Mouse (Mus musculus) neural tube, embryonic 14.5 days (tissue): Measurements from ENCODE around the gene Gcgr. TPM values are rescaled to one million over a fixed set of nuclear protein-coding genes. Genes with fewer than 3 reads are reported as not detected.
A peak's percentile ranks its signal among the peaks of the same experiment; 100 is the strongest.
"Not testable (repeated sequence)": the region's sequence is repeated elsewhere in the genome, so short reads cannot be mapped to it uniquely, and the experiment has no call there.

Experiments used
- ATAC-seq: fragments of 200-750 bp; cut with Nextera tagmentation; 2 replicates; pipeline ENCODE4 v1.8.0; 2017; ENCODE audit warnings: low read depth, mild to moderate bottlenecking, moderate TSS enrichment, moderate library complexity
- H3K27ac ChIP-seq: fragments of 300-500 bp; sonication (generic); 2 replicates; pipeline ENCODE4 v1.5.1; 2014; ENCODE audit warnings: low read depth, mild to moderate bottlenecking, control low read depth, low read length, moderate library complexity, mixed read lengths
- H3K27me3 ChIP-seq: fragments of 300-500 bp; sonication (generic); 2 replicates; pipeline ENCODE4 v1.6.1; 2014; ENCODE audit warnings: low read length; ENCODE audit not compliant: control insufficient read depth, insufficient read depth
- H3K36me3 ChIP-seq: fragments of 300-500 bp; sonication (generic); 2 replicates; pipeline ENCODE4 v1.6.1; 2014; ENCODE audit warnings: low read length, mixed read lengths; ENCODE audit not compliant: control insufficient read depth, insufficient read depth
- H3K4me1 ChIP-seq: fragments of 300-500 bp; sonication (generic); 2 replicates; pipeline ENCODE4 v1.6.1; 2014; ENCODE audit warnings: low read length; ENCODE audit not compliant: control insufficient read depth, insufficient read depth
- H3K4me2 ChIP-seq: fragments of 300-500 bp; sonication (generic); 2 replicates; pipeline ENCODE4 v1.6.1; 2014; ENCODE audit warnings: mild to moderate bottlenecking, low read depth, low read length, control low read depth
- H3K4me3 ChIP-seq: fragments of 300-500 bp; sonication (generic); 2 replicates; pipeline ENCODE4 v1.5.1; 2014; ENCODE audit warnings: low read depth, low read length, control low read depth, mixed read lengths
- H3K9ac ChIP-seq: fragments of 300-500 bp; sonication (generic); replicated peaks from 2 replicates; pipeline ENCODE4 v1.6.1; 2014; ENCODE audit warnings: low read depth, mild to moderate bottlenecking, control low read depth, low read length, mixed read lengths
- H3K9me3 ChIP-seq: fragments of 300-500 bp; sonication (generic); 2 replicates; pipeline ENCODE4 v1.6.1; 2016; ENCODE audit warnings: low read length; ENCODE audit not compliant: control insufficient read depth
- WGBS: fragments of 180-500 bp; shearing (Covaris S2); extraction: QIAGEN DNeasy Blood & Tissue Kit; methylation state at CpG from one replicate; pipeline ENCODE4 v1.1.7; 2014; 5-methylcytosine and 5-hydroxymethylcytosine counted together
- polyA plus RNA-seq: library from polyadenylated mRNA; unstranded; fragments of >200 nt; fragmentation: Nextera tagmentation; extraction: Ambion mirVana; gene quantifications from 2 replicates; pipeline ENCODE4 v1.2.1, GENCODE M21; 2014

Gene Gcgr
- polyA plus RNA-seq, 1 experiment from 2014 or later: 0.19 TPM

DNA sequence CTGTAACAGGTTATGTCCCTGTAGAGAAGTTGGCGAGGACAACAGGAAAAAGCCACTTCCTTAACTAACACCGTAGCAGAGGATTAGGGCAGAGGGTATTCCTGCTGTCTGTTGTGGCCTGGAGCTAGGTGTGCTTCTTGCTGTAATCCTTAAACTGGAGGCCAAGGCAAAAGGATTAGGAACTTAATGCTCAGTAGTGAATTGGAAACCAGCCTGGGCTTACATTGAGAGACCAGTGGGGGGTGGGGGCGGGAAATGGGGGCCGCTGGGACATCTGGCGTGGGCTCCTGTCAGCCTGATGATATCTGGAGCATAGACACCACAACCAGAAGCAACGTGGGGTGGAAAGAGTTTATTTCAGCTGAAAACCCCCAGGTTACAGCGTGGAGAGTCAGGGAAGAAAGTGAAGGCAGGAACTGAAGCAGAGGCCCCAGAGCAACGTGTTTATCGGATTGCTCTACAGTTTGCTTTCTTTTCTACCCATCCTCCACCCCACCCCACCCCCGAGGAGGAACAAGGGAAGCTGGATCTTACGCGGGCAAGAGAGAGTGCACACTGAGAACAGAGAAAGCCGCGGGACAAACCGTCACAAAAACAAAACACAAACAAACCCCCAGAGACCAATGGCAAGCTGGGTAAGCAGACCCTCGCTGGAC, 20.0 kb upstream of the Gcgr start:
- H3K4me3 ChIP-seq: no peak overlapping the region

DNA sequence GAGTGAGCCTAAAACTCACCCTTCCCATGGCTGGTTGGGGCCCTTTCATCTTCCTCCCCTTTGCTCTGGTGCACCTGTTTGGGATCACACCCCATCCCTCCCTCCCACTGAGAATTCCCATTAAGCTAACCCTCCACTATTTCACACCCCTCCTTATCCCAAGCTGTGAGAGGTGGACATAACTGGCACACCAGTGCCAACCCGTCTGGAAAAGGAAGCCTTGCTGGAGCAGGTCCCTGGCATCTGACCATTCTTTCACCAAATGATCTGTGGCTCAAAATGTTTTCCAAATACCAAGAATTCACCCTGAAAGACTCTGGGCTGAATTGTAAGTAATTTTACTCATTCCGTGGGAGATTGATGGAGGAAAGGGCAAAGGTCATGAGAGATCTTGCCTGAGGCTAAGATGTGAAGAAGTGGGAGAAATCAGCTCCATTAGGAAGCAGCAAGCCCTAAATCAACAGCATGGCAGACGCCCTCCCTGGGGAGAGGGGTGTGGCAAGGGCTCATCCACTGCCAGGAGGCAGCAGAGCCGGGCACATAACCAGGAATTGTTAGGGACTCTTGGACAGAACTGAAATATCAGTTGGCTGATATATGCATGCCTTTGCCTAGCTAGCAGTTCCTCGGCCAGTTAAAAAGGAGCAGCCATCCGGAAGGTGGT, 17.6 kb upstream of the Gcgr start:
- H3K4me2 ChIP-seq: no peak overlapping the region
- H3K9ac ChIP-seq: no peak overlapping the region
- peaks cover 4% of the 10 kb centered on the region; the same call in 1 of the 2 replicates for H3K4me1 ChIP-seq
- H3K36me3 ChIP-seq: no peaks in the 10 kb centered on the region
- 24% methylated on average over 6 of the region's 6 CpGs for WGBS
- H3K4me3 ChIP-seq: no peak overlapping the region
- H3K9me3 ChIP-seq: no peaks in the 10 kb centered on the region
- ATAC-seq: no peak
- H3K27me3 ChIP-seq: no peaks in the 10 kb centered on the region
- H3K27ac ChIP-seq: no peak overlapping the region

More for the DNA sequence above, 20.0 kb upstream of the Gcgr start:
- H3K36me3 ChIP-seq: no peaks in the 10 kb centered on the region
- no peak overlapping the region for H3K9ac ChIP-seq
- no peaks in the 10 kb centered on the region for H3K9me3 ChIP-seq
- no peak for ATAC-seq
- H3K4me1 ChIP-seq: peaks cover 4% of the 10 kb centered on the region; the same call in 1 of the 2 replicates
- WGBS: 13% methylated on average over 16 of the region's 16 CpGs
- no peaks in the 10 kb centered on the region for H3K27me3 ChIP-seq
- H3K27ac ChIP-seq: no peak overlapping the region
- peak overlapping the region; percentile 24; the same call in 1 of the 2 replicates for H3K4me2 ChIP-seq

DNA sequence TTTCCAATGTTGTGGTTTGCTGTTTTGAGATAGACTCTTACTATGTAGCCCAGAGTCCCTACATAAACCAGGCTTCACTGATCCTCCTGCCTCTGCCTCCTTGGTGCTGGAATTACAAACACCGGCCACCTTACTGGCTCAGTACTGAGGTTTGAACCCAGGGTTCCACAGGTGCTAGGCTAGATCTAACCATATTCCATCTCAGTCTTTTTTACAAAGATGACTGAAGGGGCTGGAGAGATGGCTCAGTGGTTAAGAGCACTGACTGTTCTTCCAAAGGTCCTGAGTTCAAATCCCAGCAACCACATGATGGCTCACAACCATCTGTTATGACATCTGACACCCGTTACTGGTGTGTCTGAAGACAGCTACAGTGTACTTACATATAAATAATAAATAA, 16.2 kb upstream of the Gcgr start:
- not testable (repeated sequence) for H3K9ac ChIP-seq, H3K36me3 ChIP-seq, H3K27ac ChIP-seq, ATAC-seq, H3K4me2 ChIP-seq, H3K9me3 ChIP-seq, H3K4me3 ChIP-seq, H3K27me3 ChIP-seq, H3K4me1 ChIP-seq
- 93% methylated on average over 2 of the region's 2 CpGs for WGBS

DNA sequence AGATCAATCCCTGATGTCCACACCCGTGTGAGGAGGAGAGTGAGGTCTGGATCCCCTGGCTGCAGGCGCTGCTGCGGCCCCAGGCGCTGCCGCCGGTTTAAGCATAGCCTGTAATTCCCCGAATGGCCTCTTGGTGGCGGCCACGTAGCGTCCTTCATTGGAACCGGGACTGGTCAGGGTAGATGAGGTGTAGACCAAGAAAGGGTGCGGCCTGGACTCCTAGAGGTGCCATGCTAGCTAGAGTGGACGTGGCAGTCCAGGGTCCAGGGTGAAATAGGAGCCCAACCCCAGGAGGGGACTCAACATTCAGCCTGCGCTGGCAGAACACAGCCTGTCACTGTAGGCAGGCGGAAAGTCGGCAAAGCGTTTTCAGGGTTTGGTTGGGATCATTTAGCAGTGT, 14.9 kb upstream of the Gcgr start:
- H3K4me2 ChIP-seq: no peak overlapping the region
- H3K4me1 ChIP-seq: peaks cover 2% of the 10 kb centered on the region; the same call in 1 of the 2 replicates
- no peak overlapping the region for H3K9ac ChIP-seq
- no peak overlapping the region for H3K4me3 ChIP-seq
- no peaks in the 10 kb centered on the region for H3K36me3 ChIP-seq
- peak; percentile 66 for ATAC-seq
- WGBS: 18% methylated on average over 17 of the region's 17 CpGs
- H3K27ac ChIP-seq: no peak overlapping the region
- H3K9me3 ChIP-seq: no peaks in the 10 kb centered on the region
- H3K27me3 ChIP-seq: no peaks in the 10 kb centered on the region

DNA sequence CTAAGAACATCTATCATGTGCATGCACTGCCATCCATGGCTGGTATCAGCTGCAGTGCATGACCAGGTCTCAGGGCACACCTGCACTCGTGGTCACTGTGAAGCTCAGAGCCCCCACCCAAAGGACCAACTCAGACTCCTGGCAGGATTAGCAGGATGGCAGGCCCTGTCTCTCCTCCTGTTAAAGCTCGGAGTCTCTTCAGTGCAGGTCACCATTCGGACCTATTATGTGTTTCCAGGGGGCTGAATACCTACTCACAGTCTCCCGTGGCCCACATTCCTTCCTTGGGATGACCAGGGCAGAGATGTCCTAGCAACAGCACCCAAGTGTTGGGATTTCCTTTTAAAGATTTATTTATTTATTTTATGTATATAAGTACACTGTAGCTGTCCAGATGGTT, 13.4 kb upstream of the Gcgr start:
- Histone ChIP-seq H3K27ac (no peak overlapping the region), H3K9me3 (no peaks in the 10 kb centered on the region), H3K27me3 (no peaks in the 10 kb centered on the region), H3K9ac (no peak overlapping the region), H3K4me3 (no peak overlapping the region), H3K36me3 (no peaks in the 10 kb centered on the region), H3K4me1 (no peaks in the 10 kb centered on the region), H3K4me2 (no peak overlapping the region)
- 79% methylated on average over 4 of the region's 4 CpGs for WGBS
- no peak for ATAC-seq

DNA sequence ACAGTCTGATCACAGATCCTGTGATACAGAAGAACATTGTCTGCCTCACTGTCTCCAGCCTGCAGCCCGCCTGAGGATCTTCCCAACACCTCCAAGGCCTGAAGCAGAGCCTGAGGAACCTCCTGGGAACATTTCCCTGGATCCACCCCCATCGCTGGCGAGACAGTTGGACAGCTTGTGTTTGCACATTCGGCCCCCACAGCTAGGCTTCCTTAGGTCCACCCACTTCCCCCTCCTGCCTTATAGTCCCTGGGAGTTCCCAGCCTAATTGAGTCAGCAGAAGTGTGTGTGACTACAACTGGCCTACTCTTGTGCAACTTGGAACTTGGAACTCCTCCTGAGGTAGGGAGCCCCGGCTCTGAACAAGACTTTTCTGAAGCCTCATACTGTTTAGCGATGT, 12.5 kb upstream of the Gcgr start:
- no peaks in the 10 kb centered on the region for H3K4me1 ChIP-seq

DNA sequence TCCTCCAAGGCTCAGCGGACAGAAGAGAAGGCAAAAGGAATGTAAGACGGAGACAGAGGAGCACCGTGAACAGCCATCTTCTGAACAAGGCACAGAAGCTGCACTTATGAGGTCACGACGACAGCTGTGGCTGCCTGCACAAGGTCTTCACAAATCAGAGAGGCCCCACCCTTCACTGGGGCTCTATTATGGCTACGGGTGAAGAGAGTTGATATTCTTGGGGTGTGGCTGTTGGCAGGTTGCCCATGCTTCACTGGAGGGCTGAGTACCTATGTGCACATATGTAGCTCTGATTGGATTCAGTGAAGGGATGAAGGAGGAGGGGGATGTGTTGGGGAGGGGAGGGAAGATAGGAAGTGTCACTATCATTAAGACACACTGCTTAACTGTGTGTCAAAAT, 11.9 kb upstream of the Gcgr start:
- no peaks in the 10 kb centered on the region for H3K27me3 ChIP-seq
- no peak overlapping the region for H3K4me3 ChIP-seq
- H3K27ac ChIP-seq: no peak overlapping the region
- no peak overlapping the region for H3K9ac ChIP-seq
- H3K9me3 ChIP-seq: no peaks in the 10 kb centered on the region
- no peaks in the 10 kb centered on the region for H3K36me3 ChIP-seq
- H3K4me2 ChIP-seq: no peak overlapping the region
- 75% methylated on average over 6 of the region's 6 CpGs for WGBS
- no peak for ATAC-seq
- no peaks in the 10 kb centered on the region for H3K4me1 ChIP-seq

More for the DNA sequence above, 12.5 kb upstream of the Gcgr start:
- WGBS: 74% methylated on average over 6 of the region's 6 CpGs
- H3K36me3 ChIP-seq: no peaks in the 10 kb centered on the region
- H3K4me2 ChIP-seq: no peak overlapping the region
- H3K27ac ChIP-seq: no peak overlapping the region
- ATAC-seq: no peak
- H3K9me3 ChIP-seq: no peaks in the 10 kb centered on the region
- H3K27me3 ChIP-seq: no peaks in the 10 kb centered on the region
- no peak overlapping the region for H3K9ac ChIP-seq
- no peak overlapping the region for H3K4me3 ChIP-seq

DNA sequence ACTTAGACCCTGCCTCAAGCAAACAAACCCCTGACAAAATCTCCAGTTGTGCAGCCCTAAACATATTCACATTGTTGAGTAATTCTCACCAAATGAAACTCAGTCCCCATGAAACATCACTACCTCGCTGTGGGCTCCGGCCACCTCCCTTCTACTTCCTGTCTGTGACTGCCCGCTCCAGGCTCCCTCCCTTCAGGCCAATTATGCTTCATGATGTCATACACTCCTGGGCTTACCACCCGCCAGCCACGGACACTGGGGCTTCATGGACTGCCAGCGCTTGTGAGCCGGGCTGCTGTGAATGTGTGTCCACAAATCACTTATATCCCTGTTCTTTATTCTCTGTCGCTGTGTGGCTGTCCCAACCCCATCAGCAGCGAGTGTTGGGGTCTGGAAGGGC, 10.8 kb upstream of the Gcgr start:
- ATAC-seq: no peak
- Histone ChIP-seq H3K9me3 (no peaks in the 10 kb centered on the region), H3K4me2 (no peak overlapping the region), H3K27ac (no peak overlapping the region), H3K4me1 (no peaks in the 10 kb centered on the region), H3K4me3 (no peak overlapping the region), H3K36me3 (no peaks in the 10 kb centered on the region), H3K27me3 (no peaks in the 10 kb centered on the region), H3K9ac (no peak overlapping the region)
- 42% methylated on average over 9 of the region's 9 CpGs for WGBS

DNA sequence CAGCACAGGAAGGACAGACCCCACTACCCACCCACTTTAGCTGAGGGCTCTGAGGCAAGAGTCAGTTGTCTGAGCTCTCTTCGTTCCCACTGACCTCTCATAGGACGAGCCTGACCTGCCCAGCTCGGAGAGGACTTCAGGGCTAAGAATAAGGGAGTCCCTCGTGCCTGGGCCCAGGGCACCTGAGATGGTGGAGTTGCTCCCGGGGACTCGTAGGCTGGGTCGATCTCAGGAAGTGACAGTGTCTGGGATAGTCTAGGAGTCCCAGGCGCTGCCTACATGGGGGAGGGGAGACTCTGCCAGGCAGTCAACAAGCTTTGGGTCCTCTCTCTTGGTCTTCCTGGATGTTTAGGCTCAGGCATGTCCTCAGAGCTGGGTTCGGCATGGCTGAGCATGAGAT, 10.0 kb upstream of the Gcgr start:
- 87% methylated on average over 9 of the region's 9 CpGs for WGBS
- H3K4me1 ChIP-seq: no peaks in the 10 kb centered on the region
- H3K4me2 ChIP-seq: no peak overlapping the region
- no peaks in the 10 kb centered on the region for H3K27me3 ChIP-seq
- no peak for ATAC-seq
- no peak overlapping the region for H3K9ac ChIP-seq
- no peak overlapping the region for H3K27ac ChIP-seq
- H3K4me3 ChIP-seq: no peak overlapping the region
- H3K9me3 ChIP-seq: no peaks in the 10 kb centered on the region
- no peaks in the 10 kb centered on the region for H3K36me3 ChIP-seq
